Mouse (Mus musculus) forebrain, postnatal 0 days (tissue): ENCODE results near the gene Sorbs1. TPM values are rescaled to one million over a fixed set of nuclear protein-coding genes. Genes with fewer than 3 reads are reported as not detected.
A peak's percentile ranks its signal among the peaks of the same experiment; 100 is the strongest.

Experiments used
- ATAC-seq: fragments of 200-750 bp; cut with Nextera tagmentation; 2 replicates; pipeline ENCODE4 v1.8.0; 2017; ENCODE audit warnings: mild to moderate bottlenecking, moderate library complexity
- DNase-seq: peaks from one replicate; pipeline ENCODE4 v3.0.0-alpha.2; 2015
- H3K27ac ChIP-seq: fragments of 300-500 bp; sonication (generic); 2 replicates; pipeline ENCODE4 v1.5.1; 2014; ENCODE audit warnings: low read depth, mild to moderate bottlenecking, antibody characterized with exemption, low read length, moderate library complexity, mixed read lengths
- H3K27me3 ChIP-seq: fragments of 300-500 bp; sonication (generic); 2 replicates; pipeline ENCODE4 v1.6.1; 2014; ENCODE audit warnings: mild to moderate bottlenecking, low read length, mixed read lengths; ENCODE audit not compliant: insufficient read depth
- H3K36me3 ChIP-seq: fragments of 300-500 bp; sonication (generic); 2 replicates; pipeline ENCODE4 v1.6.1; 2014; ENCODE audit warnings: mild to moderate bottlenecking, moderate library complexity; ENCODE audit not compliant: insufficient read depth
- H3K4me1 ChIP-seq: fragments of 300-500 bp; sonication (generic); 2 replicates; pipeline ENCODE4 v1.6.1; 2014; ENCODE audit warnings: antibody characterized with exemption; ENCODE audit not compliant: insufficient read depth
- H3K4me2 ChIP-seq: fragments of 300-500 bp; sonication (generic); 2 replicates; pipeline ENCODE4 v1.6.1; 2014; ENCODE audit warnings: low read depth, mild to moderate bottlenecking, moderate library complexity
- H3K4me3 ChIP-seq: fragments of 300-500 bp; sonication (generic); 2 replicates; pipeline ENCODE4 v1.5.1; 2014; ENCODE audit warnings: low read depth, low read length, mixed read lengths
- H3K9ac ChIP-seq: fragments of 300-500 bp; sonication (generic); 2 replicates; pipeline ENCODE4 v1.6.1; 2014; ENCODE audit warnings: mild to moderate bottlenecking
- H3K9me3 ChIP-seq: fragments of 300-500 bp; sonication (generic); 2 replicates; pipeline ENCODE4 v1.6.1; 2016; ENCODE audit warnings: low read length
- CTCF ChIP-seq: sonication (generic); IDR thresholded peaks from 2 replicates; pipeline ENCODE4 v1.5.1; 2016; ENCODE audit warnings: antibody characterized with exemption, control low read depth, low read depth
- WGBS: fragments of 180-500 bp; shearing (Covaris S2); extraction: QIAGEN DNeasy Blood & Tissue Kit; methylation state at CpG from one replicate; pipeline ENCODE4 v1.1.7; 2014; 5-methylcytosine and 5-hydroxymethylcytosine counted together
- polyA plus RNA-seq: library from polyadenylated mRNA; unstranded; fragments of >200 nt; fragmentation: Nextera tagmentation; extraction: Ambion mirVana; gene quantifications from 2 replicates; pipeline ENCODE4 v1.2.1, GENCODE M21; 2015
- total RNA-seq: library from RNA; depleted of rRNA; stranded (reverse); fragments of >200 nt; gene quantifications from 2 replicates; pipeline ENCODE4 v1.2.3, GENCODE M21; 2014

Gene Sorbs1
- total and polyA plus RNA-seq, 2 experiments from 2014 or later: 51.8 to 74.9 TPM

- Histone ChIP-seq H3K9ac (no peak overlapping the region), H3K27ac (no peak overlapping the region), H3K4me2 (no peak overlapping the region), H3K36me3 (peaks cover 16% of the 10 kb centered on the region), H3K27me3 (no peaks in the 10 kb centered on the region), H3K9me3 (no peaks in the 10 kb centered on the region), H3K4me1 (peaks cover 5% of the 10 kb centered on the region; the same call in 1 of the 2 replicates), H3K4me3 (no peak overlapping the region)
- no peak for TF ChIP-seq CTCF
- WGBS: 84% methylated on average over 4 of the region's 4 CpGs
- no peak for DNase-seq
- no peak for ATAC-seq
Observed at GRCm38 (mm10) chr19:40379081-40379480, 134.5 kb downstream of the Sorbs1 start.

DNA sequence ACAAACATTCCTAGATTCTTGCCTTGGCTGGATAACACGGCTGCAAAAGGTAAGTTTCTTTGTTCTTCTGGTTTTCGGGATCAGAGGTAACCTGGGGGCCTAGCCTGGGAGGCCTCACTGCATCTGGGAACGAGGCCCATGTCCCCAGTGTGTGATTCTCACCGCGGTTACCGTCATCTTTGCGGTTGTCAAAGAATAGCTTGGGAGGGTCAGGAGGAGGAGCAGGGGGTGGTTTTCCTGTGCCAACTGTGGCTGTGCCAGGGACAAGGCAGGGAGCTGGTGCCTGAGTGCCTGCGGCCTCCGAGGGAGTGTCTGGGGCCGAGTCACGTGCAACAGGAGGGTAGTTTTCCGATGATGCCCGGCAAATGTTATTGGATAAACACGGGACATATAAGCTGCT is 135.9 kb downstream of the Sorbs1 start:
- Histone ChIP-seq H3K9me3 (no peaks in the 10 kb centered on the region), H3K27me3 (no peaks in the 10 kb centered on the region), H3K9ac (no peak overlapping the region), H3K36me3 (peaks cover 19% of the 10 kb centered on the region), H3K27ac (no peak overlapping the region), H3K4me1 (peaks cover 5% of the 10 kb centered on the region; the same call in 1 of the 2 replicates), H3K4me3 (no peak overlapping the region), H3K4me2 (no peak overlapping the region)
- WGBS: 54% methylated on average over 14 of the region's 14 CpGs
- peak; percentile 30; the same call in 1 of the 2 replicates for ATAC-seq
- DNase-seq: no peak
- no peak for TF ChIP-seq CTCF

DNA sequence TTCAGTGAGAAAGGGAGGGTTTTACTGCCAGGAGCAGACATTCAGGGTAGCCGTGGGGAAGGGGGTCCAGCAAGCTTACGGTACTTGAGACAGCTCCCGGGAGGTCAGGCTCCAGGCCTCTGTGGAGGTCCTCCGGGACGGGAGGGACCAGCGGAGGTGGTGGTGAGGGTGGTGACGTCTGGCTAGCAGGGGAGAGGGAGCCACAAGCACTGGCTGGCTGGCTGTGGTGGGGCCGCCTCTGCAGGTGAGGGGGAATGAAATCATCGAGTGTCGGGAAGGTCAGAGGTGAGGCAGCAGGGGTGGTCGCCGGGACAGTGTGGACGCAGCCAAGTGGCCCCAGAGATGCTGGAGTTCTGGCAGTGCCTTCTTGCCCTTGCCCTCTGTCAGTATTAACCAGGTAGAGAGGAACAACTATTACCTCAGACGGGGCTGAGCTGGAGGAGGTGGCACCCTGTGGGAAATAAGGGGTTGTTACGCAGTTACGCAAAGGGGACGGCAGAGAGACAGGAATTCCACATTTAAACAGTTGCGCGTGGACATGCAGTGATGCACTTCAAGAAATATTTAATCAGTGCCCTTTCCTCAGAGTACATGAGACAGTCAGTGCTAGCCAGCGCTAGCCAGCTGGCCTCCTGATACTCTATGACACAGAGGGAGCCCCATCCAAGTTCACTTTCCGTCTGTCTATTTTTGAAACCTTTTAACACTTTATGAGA is 136.9 kb downstream of the Sorbs1 start:
- no peak for DNase-seq
- Histone ChIP-seq H3K4me2 (no peak overlapping the region), H3K4me1 (peaks cover 5% of the 10 kb centered on the region; the same call in 1 of the 2 replicates), H3K36me3 (peaks cover 19% of the 10 kb centered on the region), H3K27ac (no peak overlapping the region), H3K4me3 (no peak overlapping the region), H3K27me3 (no peaks in the 10 kb centered on the region), H3K9ac (no peak overlapping the region), H3K9me3 (no peaks in the 10 kb centered on the region)
- 80% methylated on average over 21 of the region's 21 CpGs for WGBS
- ATAC-seq: no peak
- no peak for TF ChIP-seq CTCF

GRCm38 (mm10) chr19:40374720-40375119 is 138.9 kb downstream of the Sorbs1 start:
- Histone ChIP-seq H3K27ac (no peak overlapping the region), H3K9me3 (no peaks in the 10 kb centered on the region), H3K4me3 (no peak overlapping the region), H3K27me3 (no peaks in the 10 kb centered on the region), H3K4me1 (no peaks in the 10 kb centered on the region), H3K4me2 (no peak overlapping the region), H3K36me3 (peaks cover 19% of the 10 kb centered on the region), H3K9ac (no peak overlapping the region)
- DNase-seq (no peak), ATAC-seq (no peak)
- no peak for TF ChIP-seq CTCF
- 91% methylated on average over 2 of the region's 2 CpGs for WGBS

GRCm38 (mm10) chr19:40372679-40373078 is 140.9 kb downstream of the Sorbs1 start:
- Histone ChIP-seq H3K36me3 (peaks cover 31% of the 10 kb centered on the region), H3K4me2 (no peak overlapping the region), H3K4me3 (no peak overlapping the region), H3K27ac (peak overlapping the region; percentile 46; the same call in 1 of the 2 replicates), H3K9ac (no peak overlapping the region), H3K9me3 (no peaks in the 10 kb centered on the region), H3K27me3 (no peaks in the 10 kb centered on the region), H3K4me1 (no peaks in the 10 kb centered on the region)
- TF ChIP-seq CTCF: no peak
- no peak for DNase-seq
- 79% methylated on average over 5 of the region's 5 CpGs for WGBS
- no peak for ATAC-seq

DNA sequence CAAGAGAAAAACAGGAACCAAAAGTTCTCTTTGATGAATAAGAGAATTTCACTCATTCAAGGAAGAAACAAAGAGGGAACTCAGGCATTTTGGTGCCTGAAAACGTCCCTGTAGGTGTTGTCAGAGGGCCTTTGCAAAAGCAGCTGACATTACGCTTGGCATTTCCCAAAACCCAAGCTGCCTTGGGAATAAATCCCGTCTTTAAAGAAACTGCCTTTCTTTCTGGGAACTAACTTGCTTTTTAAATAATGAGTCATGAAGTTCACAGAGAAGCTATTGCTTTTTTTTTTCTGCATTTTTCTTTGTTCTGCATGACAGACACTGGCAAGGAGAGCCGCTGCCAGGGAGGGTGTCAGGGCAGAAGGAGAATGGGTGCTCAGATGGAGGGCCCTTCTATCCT is 141.7 kb downstream of the Sorbs1 start:
- Histone ChIP-seq H3K4me3 (no peak overlapping the region), H3K27ac (peak overlapping the region; percentile 57), H3K9ac (no peak overlapping the region), H3K27me3 (no peaks in the 10 kb centered on the region), H3K36me3 (peaks cover 35% of the 10 kb centered on the region), H3K9me3 (no peaks in the 10 kb centered on the region), H3K4me1 (no peaks in the 10 kb centered on the region), H3K4me2 (no peak overlapping the region)
- 20% methylated on average over 4 of the region's 4 CpGs for WGBS
- DNase-seq: no peak
- no peak for TF ChIP-seq CTCF
- ATAC-seq: no peak; the same call in 1 of the 2 replicates
